Mouse (Mus musculus) liver, embryonic 14.5 days (tissue): ENCODE data around the gene Zmynd19.

ENCODE experiments used
- CTCF ChIP-seq: IDR thresholded peaks from 2 replicates; pipeline ENCODE4 v1.5.1; 2016; ENCODE audit warnings: antibody characterized with exemption, low read depth, control low read depth
- EP300 ChIP-seq: IDR thresholded peaks from 2 replicates; pipeline ENCODE4 v1.6.1; 2016; ENCODE audit warnings: antibody characterized with exemption, low read depth

- TF ChIP-seq CTCF (no peak), EP300 (no peak)
Measured at GRCm38 (mm10) chr2:24974906-24975703, 25.5 kb downstream of the Zmynd19 start, which contains the start of gene Mrpl41.
